Mouse (Mus musculus) stomach, embryonic 15.5 days (tissue): Measurements from ENCODE around the gene Adrm1. TPM values are rescaled to one million over a fixed set of nuclear protein-coding genes. Genes with fewer than 3 reads are reported as not detected.
A peak's percentile ranks its signal among the peaks of the same experiment; 100 is the strongest.

Experiments
- ATAC-seq: fragments of 200-750 bp; cut with Nextera tagmentation; 2 replicates; pipeline ENCODE4 v1.8.0; 2017; ENCODE audit warnings: low read depth, moderate number of reproducible peaks, moderate TSS enrichment; ENCODE audit not compliant: insufficient read depth, low FRiP score
- H3K27ac ChIP-seq: fragments of 300-500 bp; sonication (generic); 2 replicates; pipeline ENCODE4 v1.5.1; 2015; ENCODE audit warnings: mild to moderate bottlenecking, inconsistent platforms
- H3K27me3 ChIP-seq: fragments of 300-500 bp; sonication (generic); replicated peaks from 2 replicates; pipeline ENCODE4 v1.6.1; 2015; ENCODE audit warnings: inconsistent platforms
- H3K36me3 ChIP-seq: fragments of 300-500 bp; sonication (generic); 2 replicates; pipeline ENCODE4 v1.6.1; 2015; ENCODE audit warnings: inconsistent platforms
- H3K4me1 ChIP-seq: fragments of 300-500 bp; sonication (generic); 2 replicates; pipeline ENCODE4 v1.6.1; 2015; ENCODE audit warnings: inconsistent platforms
- H3K4me2 ChIP-seq: fragments of 300-500 bp; sonication (generic); 2 replicates; pipeline ENCODE4 v1.6.1; 2015; ENCODE audit warnings: mild to moderate bottlenecking, inconsistent platforms
- H3K4me3 ChIP-seq: fragments of 300-500 bp; sonication (generic); replicated peaks from 2 replicates; pipeline ENCODE4 v1.5.1; 2015; ENCODE audit warnings: inconsistent platforms
- H3K9ac ChIP-seq: fragments of 300-500 bp; sonication (generic); 2 replicates; pipeline ENCODE4 v1.6.1; 2015; ENCODE audit warnings: inconsistent platforms
- H3K9me3 ChIP-seq: fragments of 300-500 bp; sonication (generic); 2 replicates; pipeline ENCODE4 v1.6.1; 2016; ENCODE audit warnings: inconsistent platforms
- WGBS: fragments of 180-500 bp; shearing (Covaris S2); methylation state at CpG from one replicate; pipeline ENCODE4 v1.1.7; 2015; 5-methylcytosine and 5-hydroxymethylcytosine counted together
- polyA plus RNA-seq: library from polyadenylated mRNA; unstranded; fragments of >200 nt; fragmentation: Nextera tagmentation; extraction: Ambion mirVana; gene quantifications from 2 replicates; pipeline ENCODE4 v1.2.1, GENCODE M21; 2015

Adrm1 gene
- polyA plus RNA-seq, 1 experiment from 2014 or later = 141 TPM

GRCm38 (mm10) chr2:180205956-180206280 lies 34.6 kb downstream of the Adrm1 start:
- Histone ChIP-seq H3K9me3 (no peaks in the 10 kb centered on the region), H3K36me3 (peaks cover 23% of the 10 kb centered on the region; the same call in 1 of the 2 replicates), H3K27me3 (no peaks in the 10 kb centered on the region), H3K27ac (no peak overlapping the region), H3K4me3 (no peak overlapping the region), H3K4me1 (0 out of 2 replicates have a peak, but pooled peaks cover 2% of the 10 kb centered on the region), H3K9ac (no peak overlapping the region), H3K4me2 (no peak overlapping the region)
- WGBS = 92% methylated on average over 2 of the region's 2 CpGs
- ATAC-seq = no peak

- Histone ChIP-seq H3K27ac (0 out of 2 replicates have a peak overlapping the region, but pooled peaks have one; percentile 8), H3K4me3 (no peak overlapping the region), H3K9me3 (no peaks in the 10 kb centered on the region), H3K27me3 (no peaks in the 10 kb centered on the region), H3K9ac (no peak overlapping the region), H3K36me3 (peaks cover 9% of the 10 kb centered on the region; the same call in 1 of the 2 replicates), H3K4me2 (no peak overlapping the region), H3K4me1 (no peaks in the 10 kb centered on the region)
- ATAC-seq = peak; percentile 13; the same call in 1 of the 2 replicates
- 64% methylated on average over 7 of the region's 7 CpGs for WGBS
These were observed 36.6 kb downstream of the Adrm1 start for GRCm38 (mm10) chr2:180207840-180208239.

- ATAC-seq = no peak
- H3K9ac ChIP-seq = no peak overlapping the region
- no peak overlapping the region for H3K4me3 ChIP-seq
- no peak overlapping the region for H3K27ac ChIP-seq
- H3K27me3 ChIP-seq = no peaks in the 10 kb centered on the region
- WGBS = 94% methylated on average over 1 of the region's 1 CpGs
- no peaks in the 10 kb centered on the region for H3K9me3 ChIP-seq
- H3K36me3 ChIP-seq = peaks cover 9% of the 10 kb centered on the region; the same call in 1 of the 2 replicates
- H3K4me1 ChIP-seq = no peaks in the 10 kb centered on the region
- no peak overlapping the region for H3K4me2 ChIP-seq
These were observed 37.7 kb downstream of the Adrm1 start for GRCm38 (mm10) chr2:180208976-180209375.

- Histone ChIP-seq H3K9ac (no peak overlapping the region), H3K36me3 (no peaks in the 10 kb centered on the region), H3K27ac (no peak overlapping the region), H3K27me3 (no peaks in the 10 kb centered on the region), H3K9me3 (no peaks in the 10 kb centered on the region), H3K4me2 (no peak overlapping the region), H3K4me3 (no peak overlapping the region), H3K4me1 (peaks cover 31% of the 10 kb centered on the region)
- ATAC-seq = no peak
- 84% methylated on average over 3 of the region's 3 CpGs for WGBS
These were observed 41.0 kb downstream of the Adrm1 start for GRCm38 (mm10) chr2:180212255-180212654.

- Histone ChIP-seq H3K9me3 (no peaks in the 10 kb centered on the region), H3K27ac (peak overlapping the region; percentile 49), H3K27me3 (no peaks in the 10 kb centered on the region), H3K36me3 (no peaks in the 10 kb centered on the region), H3K4me1 (peaks cover 45% of the 10 kb centered on the region), H3K4me2 (0 out of 2 replicates have a peak overlapping the region, but pooled peaks have one; percentile 16), H3K9ac (no peak overlapping the region), H3K4me3 (no peak overlapping the region)
- WGBS = 50% methylated on average over 4 of the region's 4 CpGs
- no peak for ATAC-seq
These were observed 43.2 kb downstream of the Adrm1 start for GRCm38 (mm10) chr2:180214352-180214978.

GRCm38 (mm10) chr2:180215011-180215461 lies 43.8 kb downstream of the Adrm1 start:
- H3K27ac ChIP-seq = peak overlapping the region; percentile 49
- H3K9me3 ChIP-seq = no peaks in the 10 kb centered on the region
- peak overlapping the region; percentile 16; the same call in 1 of the 2 replicates for H3K4me2 ChIP-seq
- H3K36me3 ChIP-seq = no peaks in the 10 kb centered on the region
- peaks cover 49% of the 10 kb centered on the region for H3K4me1 ChIP-seq
- H3K9ac ChIP-seq = no peak overlapping the region
- WGBS = 30% methylated on average over 8 of the region's 8 CpGs
- no peaks in the 10 kb centered on the region for H3K27me3 ChIP-seq
- no peak overlapping the region for H3K4me3 ChIP-seq
- no peak for ATAC-seq

GRCm38 (mm10) chr2:180215951-180216350 lies 44.7 kb downstream of the Adrm1 start:
- 59% methylated on average over 6 of the region's 6 CpGs for WGBS
- H3K4me3 ChIP-seq = no peak overlapping the region
- ATAC-seq = peak; percentile 9; the same call in 1 of the 2 replicates
- no peaks in the 10 kb centered on the region for H3K9me3 ChIP-seq
- peak overlapping the region; percentile 49 for H3K27ac ChIP-seq
- H3K36me3 ChIP-seq = no peaks in the 10 kb centered on the region
- no peaks in the 10 kb centered on the region for H3K27me3 ChIP-seq
- peaks cover 55% of the 10 kb centered on the region for H3K4me1 ChIP-seq
- no peak overlapping the region for H3K9ac ChIP-seq
- H3K4me2 ChIP-seq = no peak overlapping the region

- H3K4me3 ChIP-seq = no peak overlapping the region
- H3K4me2 ChIP-seq = no peak overlapping the region
- peaks cover 62% of the 10 kb centered on the region for H3K4me1 ChIP-seq
- no peak for ATAC-seq
- no peak overlapping the region for H3K27ac ChIP-seq
- 24% methylated on average over 5 of the region's 5 CpGs for WGBS
- H3K27me3 ChIP-seq = no peaks in the 10 kb centered on the region
- no peaks in the 10 kb centered on the region for H3K9me3 ChIP-seq
- no peak overlapping the region for H3K9ac ChIP-seq
- H3K36me3 ChIP-seq = no peaks in the 10 kb centered on the region
These were observed 45.6 kb downstream of the Adrm1 start for GRCm38 (mm10) chr2:180216921-180217320.

GRCm38 (mm10) chr2:180217587-180217986 lies 46.3 kb downstream of the Adrm1 start:
- Histone ChIP-seq H3K27me3 (no peaks in the 10 kb centered on the region), H3K36me3 (no peaks in the 10 kb centered on the region), H3K4me2 (no peak overlapping the region), H3K27ac (0 out of 2 replicates have a peak overlapping the region, but pooled peaks have one; percentile 45), H3K4me1 (peaks cover 69% of the 10 kb centered on the region), H3K9ac (no peak overlapping the region), H3K4me3 (no peak overlapping the region), H3K9me3 (no peaks in the 10 kb centered on the region)
- 83% methylated on average over 8 of the region's 8 CpGs for WGBS
- ATAC-seq = no peak

- H3K27ac ChIP-seq = 0 out of 2 replicates have a peak overlapping the region, but pooled peaks have one; percentile 45
- no peak for ATAC-seq
- H3K9ac ChIP-seq = no peak overlapping the region
- no peak overlapping the region for H3K4me2 ChIP-seq
- peaks cover 75% of the 10 kb centered on the region for H3K4me1 ChIP-seq
- H3K4me3 ChIP-seq = no peak overlapping the region
- WGBS = 57% methylated on average over 3 of the region's 3 CpGs
- no peaks in the 10 kb centered on the region for H3K27me3 ChIP-seq
- H3K9me3 ChIP-seq = no peaks in the 10 kb centered on the region
- no peaks in the 10 kb centered on the region for H3K36me3 ChIP-seq
These were observed 47.0 kb downstream of the Adrm1 start for GRCm38 (mm10) chr2:180218241-180218640.

GRCm38 (mm10) chr2:180218677-180219076 lies 47.4 kb downstream of the Adrm1 start:
- 45% methylated on average over 5 of the region's 5 CpGs for WGBS
- Histone ChIP-seq H3K9ac (no peak overlapping the region), H3K4me3 (no peak overlapping the region), H3K4me1 (peaks cover 80% of the 10 kb centered on the region), H3K36me3 (no peaks in the 10 kb centered on the region), H3K27me3 (no peaks in the 10 kb centered on the region), H3K9me3 (no peaks in the 10 kb centered on the region), H3K4me2 (no peak overlapping the region), H3K27ac (peak overlapping the region; percentile 45; the same call in 1 of the 2 replicates)
- no peak for ATAC-seq

- 83% methylated on average over 15 of the region's 15 CpGs for WGBS
- Histone ChIP-seq H3K9me3 (no peaks in the 10 kb centered on the region), H3K27me3 (no peaks in the 10 kb centered on the region), H3K9ac (no peak overlapping the region), H3K4me2 (no peak overlapping the region), H3K4me1 (peaks cover 82% of the 10 kb centered on the region), H3K36me3 (no peaks in the 10 kb centered on the region), H3K4me3 (no peak overlapping the region), H3K27ac (peak overlapping the region; percentile 36; the same call in 1 of the 2 replicates)
- no peak for ATAC-seq
These were observed 48.1 kb downstream of the Adrm1 start for GRCm38 (mm10) chr2:180219145-180219943.
